Mouse (Mus musculus) layer of hippocampus, postnatal 25 days (tissue): ENCODE measurements at regions not wholly inside any gene's neighbourhood (a gene's known extent, or its start where the extent isn't known, plus 50 kb on each side); places are given as distances from the start of the nearest gene placed in this dataset.

Experiments
- DNase-seq, 2 experiments: peaks; one replicate each; pipeline ENCODE4 v3.0.0; 2022; ENCODE audit warnings: mixed read lengths in 2 of 2, low spot score in 1 of 2; ENCODE audit errors: extremely low spot score in 1 of 2

DNA sequence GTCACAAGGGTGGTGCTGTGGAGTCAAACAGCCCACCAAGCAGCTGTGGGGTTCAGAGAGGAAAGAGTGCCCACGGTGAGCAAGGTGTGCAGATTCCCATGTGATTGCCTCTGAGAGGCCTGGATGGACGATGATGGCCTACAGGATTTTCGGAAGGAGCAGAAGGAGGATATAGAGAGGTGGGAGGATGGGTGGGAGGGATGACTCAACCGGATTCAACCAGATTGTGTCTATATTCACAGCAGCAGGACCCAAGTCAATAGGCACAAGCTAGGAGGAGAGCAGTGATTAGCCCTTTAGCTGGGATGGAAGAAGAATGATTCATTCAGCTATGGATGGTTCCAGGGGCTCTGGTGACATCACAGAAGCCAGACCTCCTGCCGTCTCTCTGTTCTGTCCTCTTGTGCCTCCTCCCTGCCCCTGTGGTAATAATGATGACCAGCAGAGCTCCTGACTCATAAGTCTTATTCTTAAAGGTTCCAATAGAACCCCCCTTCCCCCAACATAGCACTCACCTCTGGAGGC, 82.6 kb upstream of the Stx16 start:
- DNase-seq = no peak

DNA sequence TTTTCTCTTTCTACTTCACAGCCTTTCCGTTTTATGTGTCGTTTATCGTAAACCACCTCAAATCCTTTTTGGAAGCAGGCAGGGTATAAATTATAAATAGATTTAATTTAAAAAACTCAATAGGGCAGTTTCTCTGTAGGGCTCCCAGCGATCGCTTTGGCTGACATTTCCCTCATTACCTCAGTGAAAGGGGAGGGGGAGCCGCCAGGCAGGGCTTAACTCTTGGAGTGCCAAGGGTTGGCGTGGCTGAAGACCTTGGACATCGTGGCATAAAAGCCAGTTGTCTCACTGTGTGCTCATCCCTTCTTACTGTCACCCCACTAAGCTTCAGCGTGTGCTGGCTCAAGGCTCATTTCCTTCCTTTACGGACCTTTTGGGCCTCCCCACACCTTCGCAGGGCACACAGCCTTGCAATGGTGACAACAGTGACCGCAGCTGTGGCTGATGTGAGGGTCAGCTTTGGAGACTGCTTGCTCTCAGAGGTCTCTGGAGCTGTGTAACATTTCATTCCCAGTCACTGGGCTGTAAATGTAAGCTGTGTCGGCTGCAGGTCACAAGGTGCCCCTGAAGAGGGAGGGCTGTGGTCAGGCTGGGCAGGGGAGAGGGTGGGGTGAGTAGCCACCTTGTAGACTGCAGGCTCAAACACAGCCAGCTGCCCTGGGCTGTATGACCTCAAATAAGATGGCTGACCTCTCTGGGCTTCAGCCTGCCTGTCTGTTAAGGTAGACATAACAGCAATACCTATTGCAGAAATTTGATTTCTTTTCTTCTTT, 81.6 kb upstream of the Stx16 start:
- no peak for DNase-seq

DNA sequence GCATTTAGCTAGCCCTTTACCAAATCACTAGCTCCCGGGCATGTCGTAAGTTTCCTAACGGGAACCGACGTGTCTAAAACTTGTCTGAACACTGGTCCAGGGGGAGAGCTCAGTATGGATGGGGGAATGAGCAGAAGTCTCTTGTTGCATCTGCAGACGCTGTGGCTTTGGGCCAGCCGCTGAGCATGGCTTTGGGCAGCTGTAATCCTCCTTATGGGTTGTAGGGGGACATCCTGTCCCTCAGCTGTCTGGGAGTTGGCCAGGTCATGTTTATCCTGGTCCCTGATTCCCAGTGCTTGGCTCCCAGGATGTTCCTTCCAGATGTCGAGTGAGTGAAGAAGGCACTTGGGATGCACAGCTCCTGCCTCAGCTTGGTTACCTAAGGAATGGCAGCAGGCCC, 71.4 kb upstream of the Stx16 start:
- DNase-seq = no peak

DNA sequence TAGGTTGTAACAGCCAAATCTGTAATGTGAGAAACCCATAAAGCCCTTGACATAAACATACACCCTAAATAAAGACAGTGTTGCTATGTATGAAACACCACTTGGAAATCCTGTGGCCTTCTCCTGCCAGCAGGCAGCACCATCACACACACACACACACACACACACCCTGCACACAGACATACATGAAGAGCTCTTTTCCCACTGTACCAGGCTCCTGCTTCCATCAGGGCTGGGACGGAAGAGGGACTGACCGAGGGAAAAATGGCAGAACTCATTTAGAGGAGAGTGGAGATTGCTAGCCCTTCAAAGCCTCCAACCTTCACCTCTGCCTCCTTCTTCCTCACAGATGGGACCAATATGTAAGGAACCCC, 68.1 kb upstream of the Stx16 start:
- DNase-seq = no peak

DNA sequence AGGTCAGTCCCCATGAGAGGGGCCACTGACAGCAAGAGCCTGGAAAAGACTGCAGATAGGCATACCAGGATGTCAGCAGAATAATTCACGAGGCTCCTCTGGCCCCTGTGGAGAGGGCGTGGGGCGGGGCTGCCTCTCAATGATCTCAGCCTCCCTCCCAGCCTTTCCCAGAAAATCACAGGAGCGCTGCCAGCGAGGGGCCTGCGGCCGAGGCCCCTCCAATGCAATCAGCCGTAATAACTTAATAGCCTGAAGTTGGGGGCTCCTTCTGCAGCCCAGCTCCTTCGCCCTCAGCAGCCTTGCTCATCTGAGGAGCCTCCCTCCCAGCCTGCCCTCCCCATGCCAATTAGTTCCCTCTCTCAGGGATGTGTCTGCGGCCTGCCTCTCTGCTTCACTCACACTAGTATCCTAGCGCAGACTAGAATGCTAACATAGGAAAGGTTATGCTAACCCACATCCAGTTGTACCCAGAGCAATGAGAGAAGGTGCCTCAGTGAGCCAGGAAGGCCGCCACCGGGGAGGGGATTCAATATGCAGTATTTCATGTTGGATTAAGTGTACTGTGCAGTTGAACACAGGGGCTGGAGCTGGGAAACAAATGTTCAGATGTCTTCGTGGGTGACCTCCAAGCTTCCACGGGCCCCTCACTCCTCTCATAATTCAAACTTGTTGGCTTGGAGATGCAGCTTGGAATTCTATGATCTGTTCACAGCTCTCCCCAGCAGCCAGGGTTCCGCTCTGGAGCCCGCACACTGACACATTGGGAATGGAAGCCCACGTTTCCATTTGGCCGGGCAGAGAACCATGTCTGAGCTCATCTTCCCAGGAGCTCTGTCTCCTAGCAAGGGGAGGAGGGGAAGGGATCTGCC, 67.5 kb upstream of the Stx16 start:
- no peak for DNase-seq

DNA sequence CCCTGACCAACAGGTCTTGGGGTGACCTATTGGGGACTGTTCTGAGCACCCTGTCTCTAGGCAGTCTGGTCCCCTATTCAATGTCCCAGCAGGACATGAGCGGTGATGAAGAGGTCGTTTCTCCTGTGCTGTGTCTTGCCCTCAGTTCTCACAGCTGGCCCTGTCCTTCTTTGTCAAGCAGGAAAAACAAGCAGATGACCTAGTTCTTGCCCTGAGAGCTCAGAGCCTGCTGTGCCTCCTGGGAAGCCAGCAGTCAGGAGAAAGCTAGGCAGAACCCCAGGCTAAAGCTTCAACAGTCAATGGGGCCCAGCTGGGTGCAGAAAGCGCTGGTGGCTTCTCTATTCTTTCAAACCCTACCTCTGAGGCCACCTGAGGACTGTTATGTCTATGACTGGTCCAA, 66.1 kb upstream of the Stx16 start:
- DNase-seq = no peak

DNA sequence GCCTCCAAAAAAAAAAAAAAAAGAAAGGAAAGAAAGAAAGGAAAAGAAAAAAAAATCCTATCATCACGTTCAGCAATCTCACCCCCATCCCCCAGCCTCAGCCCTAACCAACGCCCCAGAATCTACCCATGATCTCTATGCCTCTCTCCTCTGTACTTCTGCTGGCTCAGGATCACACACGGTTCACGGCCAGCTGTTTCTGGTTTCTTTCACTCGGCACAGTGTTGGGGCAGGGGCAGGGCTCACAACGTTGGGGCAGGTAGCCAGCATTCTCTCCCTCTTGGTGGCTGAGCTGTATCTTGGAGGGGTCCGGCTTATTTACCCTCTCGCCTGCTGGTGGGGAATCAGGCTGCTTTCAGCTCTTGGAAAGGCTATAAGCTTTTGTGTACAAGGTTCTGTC, 64.7 kb upstream of the Stx16 start:
- no peak for DNase-seq

DNA sequence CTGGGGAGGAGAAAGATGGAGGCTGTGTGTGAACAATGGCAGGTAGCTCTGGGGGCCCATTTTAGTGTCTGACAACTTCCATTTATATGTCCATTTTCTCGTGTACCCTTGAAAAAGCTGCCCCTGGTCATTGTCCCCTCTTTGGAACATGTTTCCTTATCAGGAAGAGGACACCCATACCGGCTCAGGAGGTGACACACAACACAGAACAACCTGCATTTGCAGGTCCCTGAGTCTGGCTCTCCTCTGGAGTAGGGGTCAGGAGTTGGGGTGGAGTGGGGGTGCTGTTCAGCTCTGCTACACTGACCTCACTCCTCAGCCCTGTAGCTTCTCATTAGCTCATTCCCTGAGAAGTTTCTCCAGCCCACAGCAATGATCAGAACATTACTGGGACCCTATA, 61.7 kb upstream of the Stx16 start:
- DNase-seq = no peak

DNA sequence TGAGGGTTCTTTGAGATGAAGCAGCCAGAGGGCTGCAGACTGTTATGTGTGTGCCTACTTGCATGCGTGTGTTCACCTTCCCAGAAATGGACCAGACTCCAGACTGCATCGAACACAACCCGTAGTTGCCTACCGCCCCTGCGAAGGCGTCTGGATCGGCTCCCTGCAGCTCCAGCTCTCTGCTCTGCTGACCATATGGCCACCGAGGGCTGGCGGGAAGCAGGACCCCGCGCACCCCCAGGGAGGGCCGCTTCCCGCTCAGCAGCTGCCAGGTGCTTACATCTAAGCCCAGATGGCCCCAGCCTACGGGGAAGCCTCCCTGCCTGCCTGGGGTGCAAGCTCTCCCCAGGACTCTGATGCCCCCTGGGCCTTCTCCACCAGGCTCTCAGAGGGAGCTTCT, 60.8 kb upstream of the Stx16 start:
- no peak for DNase-seq

DNA sequence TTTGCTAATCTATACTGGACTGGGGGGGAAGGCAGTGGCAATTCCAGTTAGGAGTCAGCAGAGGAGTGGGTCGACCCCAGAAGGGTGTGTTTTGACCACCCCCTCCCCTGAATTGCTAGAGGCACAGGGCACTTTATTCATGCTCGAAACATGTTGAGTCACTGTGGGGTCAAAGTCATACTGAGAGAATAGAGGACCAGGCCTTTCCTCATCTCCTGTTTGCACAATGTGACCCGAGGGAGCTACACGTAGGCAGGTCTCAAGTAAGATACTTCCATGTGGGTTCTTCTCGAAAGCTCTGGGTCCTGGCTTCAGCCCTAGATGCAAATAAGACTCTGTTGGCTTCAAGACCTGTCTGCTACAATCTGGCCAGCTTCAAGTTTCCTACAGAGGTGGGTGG, 60.0 kb upstream of the Stx16 start:
- no peak for DNase-seq

DNA sequence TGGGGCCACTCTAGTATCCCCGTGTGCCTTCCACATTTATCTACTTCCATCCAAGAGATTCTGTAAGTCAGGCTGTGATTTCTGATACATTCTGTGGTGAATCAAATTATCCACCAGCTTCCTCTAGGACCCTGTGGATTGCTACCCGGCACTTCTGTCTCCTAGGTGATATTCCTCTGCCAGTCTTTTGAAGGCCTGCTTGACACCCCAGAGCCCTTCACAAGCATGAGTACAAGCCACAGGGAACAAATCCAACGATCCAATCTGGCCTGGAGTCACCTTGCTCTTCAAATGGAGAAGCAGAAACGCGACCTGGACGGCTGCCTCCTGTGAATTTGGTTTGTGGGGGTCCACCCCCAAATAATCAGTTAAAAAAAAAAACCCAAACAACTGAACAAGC, 59.1 kb upstream of the Stx16 start:
- DNase-seq = no peak

DNA sequence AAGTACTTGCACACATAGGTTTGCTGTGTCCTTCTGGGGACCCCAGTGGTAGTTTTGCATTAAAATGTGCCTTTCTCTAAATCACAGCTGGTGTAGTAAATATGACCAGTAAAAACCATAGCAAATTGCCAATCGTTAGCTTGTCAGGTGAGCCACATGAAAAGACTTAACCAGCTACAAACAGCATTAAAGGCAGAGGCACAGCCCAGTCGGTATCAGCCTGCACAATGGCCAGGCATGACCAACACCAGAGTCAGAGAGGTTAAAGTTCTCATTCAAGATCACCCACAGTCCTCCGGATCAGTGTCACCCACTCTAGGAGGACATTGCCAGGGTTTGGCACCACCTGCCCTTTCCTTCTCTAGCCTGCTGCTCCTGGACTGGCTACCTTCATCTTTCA, 58.5 kb upstream of the Stx16 start:
- no peak for DNase-seq

DNA sequence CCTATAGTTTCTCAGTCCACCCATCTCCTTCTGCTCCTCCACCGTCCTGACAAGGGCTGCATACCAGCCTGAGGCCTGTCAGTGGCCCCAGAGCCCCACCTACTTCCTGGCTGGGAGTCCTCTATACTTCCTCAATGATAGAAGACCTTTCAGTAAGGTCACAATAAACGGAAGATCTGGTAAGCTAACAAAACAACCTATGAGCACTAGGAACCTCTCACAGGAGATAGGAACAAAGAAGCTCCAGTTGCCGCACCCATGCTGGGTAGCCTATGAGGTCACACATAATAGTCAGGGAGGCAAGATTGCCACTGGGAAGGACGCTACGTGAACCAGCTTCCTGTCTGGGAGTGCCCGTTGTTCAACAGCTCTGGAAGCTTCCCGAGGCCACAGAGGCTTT, 58.1 kb upstream of the Stx16 start:
- DNase-seq = no peak

DNA sequence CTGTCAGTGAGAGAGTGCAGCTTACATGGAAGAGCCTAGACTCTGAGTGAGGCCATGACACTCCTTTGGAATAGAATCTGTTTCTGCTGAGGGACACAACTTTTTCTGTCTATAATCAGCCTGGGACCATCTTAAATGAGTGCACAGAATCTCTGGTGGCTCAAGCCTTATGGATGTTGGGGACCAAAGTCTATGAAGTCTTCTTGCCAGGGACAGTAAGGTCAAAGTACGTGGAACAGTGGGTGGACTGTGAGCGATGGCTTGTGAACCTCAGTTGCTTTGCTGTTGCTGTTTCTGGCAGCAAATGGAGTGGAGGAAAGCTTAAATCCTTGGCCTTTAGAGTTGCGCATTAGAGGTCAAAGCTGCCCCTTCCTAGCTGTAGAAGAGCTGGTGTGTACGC, 57.1 kb upstream of the Stx16 start:
- no peak for DNase-seq

DNA sequence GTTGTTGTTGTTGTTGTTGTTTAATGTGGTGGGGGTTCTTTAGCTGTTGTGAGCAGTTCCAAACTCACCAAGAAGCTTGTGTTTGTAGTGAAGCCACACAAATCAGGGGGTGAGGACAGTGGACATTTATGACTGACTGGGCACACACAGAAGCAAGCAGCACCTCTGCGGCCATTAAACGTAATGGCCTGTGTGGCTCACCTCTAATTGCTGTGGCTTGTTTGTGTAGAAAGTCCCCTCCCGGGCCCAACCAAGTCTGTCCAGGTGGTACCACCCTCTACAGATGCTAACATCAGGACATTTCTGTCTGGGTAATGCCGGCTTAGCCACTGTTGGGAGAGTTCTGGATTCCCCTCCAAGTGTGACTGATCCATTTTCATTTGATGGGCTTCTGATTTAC, 56.1 kb upstream of the Stx16 start:
- DNase-seq = no peak

DNA sequence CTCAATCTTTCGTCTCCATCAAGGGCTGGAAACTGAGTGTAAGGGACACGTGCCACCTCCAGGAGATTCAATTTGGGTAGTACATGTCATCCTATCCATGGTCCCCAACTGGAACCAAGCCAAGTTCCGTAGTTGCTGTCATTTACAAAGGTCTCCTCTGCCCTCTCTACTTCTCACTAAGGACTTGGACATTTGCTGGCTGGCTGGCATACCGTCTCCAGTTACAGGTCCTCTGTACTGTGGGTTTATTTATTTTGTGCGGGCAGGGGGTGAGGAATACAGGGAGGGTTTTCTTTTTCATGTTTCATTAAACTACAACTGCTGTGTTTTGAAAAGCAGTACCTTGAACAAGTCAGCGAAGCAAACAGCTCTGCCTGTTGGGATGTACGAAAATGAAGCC, 55.7 kb upstream of the Stx16 start:
- no peak for DNase-seq

DNA sequence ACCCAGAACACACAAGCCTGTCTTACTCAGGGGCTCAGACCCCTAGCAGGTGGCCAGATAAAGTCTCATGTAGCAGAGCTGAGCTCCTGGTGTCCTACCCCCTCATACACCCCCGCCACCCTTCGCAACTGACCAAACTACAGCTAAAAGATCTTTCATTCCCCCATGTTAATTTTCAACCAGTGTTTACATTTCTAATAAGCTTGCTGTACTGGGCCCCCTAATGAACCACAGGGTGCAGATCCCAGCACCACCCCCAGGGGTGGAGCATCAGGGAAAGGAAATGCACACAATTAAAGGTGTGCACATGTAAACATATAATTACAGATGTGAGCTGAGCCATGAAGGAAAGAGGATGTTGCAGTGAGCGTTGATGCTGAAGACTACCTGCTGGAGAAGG, 54.6 kb upstream of the Stx16 start:
- DNase-seq = no peak

DNA sequence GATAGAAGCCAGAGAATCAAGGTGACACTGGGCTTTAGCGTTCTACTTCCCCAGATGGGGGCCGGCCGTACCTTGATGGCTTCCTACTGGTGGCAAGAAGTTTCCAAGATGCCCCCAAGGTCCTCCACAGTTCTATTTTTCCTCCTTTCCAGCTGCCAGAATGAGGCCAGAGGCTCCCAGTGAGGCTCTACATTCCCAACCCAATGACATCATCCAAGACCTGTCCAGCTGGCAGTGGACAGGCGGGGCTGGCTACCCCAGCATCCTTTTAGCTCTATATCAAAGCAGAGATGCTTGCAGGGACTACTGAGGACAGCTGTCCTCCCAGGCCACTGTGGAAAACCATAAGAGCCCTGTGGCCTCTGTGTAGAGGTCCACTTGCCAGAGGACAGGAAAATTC, 53.8 kb upstream of the Stx16 start:
- DNase-seq = no peak

DNA sequence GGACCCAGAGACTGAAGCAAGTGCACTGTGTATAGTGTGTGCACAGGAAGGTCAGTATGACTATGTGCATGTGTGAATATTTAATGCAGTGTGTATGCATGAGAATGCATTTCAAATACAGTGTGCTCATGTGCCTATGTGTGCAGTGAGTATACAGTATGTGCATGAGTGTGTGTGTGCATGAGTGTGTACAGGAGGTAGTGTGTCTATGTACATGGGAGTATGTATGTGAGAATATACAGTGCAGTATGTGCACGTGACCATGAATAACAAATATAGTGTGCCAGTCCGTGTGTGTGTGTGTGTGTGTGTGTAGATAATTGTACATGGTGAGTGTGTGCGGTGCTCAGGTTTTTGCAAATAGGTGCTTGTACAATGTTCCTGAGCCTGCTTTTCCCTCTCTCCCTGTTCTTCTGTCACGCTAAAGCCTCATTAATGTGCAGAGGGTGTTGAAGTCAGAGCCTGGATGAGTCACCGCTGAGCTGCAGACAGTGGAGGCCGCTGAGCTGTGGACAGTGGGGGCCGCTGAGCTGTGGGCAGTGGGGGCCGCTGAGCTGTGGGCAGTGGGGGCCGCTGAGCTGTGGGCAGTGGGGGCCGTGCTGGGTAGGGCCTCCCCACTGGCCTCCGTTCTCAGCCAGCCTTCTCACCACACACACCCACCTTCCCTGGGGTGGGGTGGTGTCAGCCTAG, 50.8 kb upstream of the Stx16 start:
- no peak for DNase-seq
